ENCODE assay signal across 7 mouse cellular contexts in genomic region chr14:47533365-47534175, GRCm38 (mm10). TPM values are rescaled to one million over a fixed set of nuclear protein-coding genes. Genes with fewer than 3 reads are reported as not detected.
DNase-seq lines count a peak whose midpoint lies in the region; ATAC-seq lines count a peak whose summit lies in the region.

No protein-coding gene starts in this region.

- H3K27ac ChIP-seq in forebrain, embryonic 12.5 days = peak overlapping the region; percentile 26; the same call in 1 of the 2 replicates

- no peak overlapping the region for H3K4me2 ChIP-seq in forebrain, embryonic 12.5 days

- intact Hi-C loops in heart, postnatal 36 days (cut with DNase I) = loop anchor here (1.0 to 5.0 kb wide), 2 partner anchors 61 to 201 kb away; no protein-coding TSS in a partner anchor

- H3K27me3 ChIP-seq in forebrain, embryonic 12.5 days = no peaks in the 10 kb centered on the region

- no peak overlapping the region for H3K9ac ChIP-seq in forebrain, embryonic 12.5 days

- WGBS in forebrain, embryonic 12.5 days = 55% methylated on average over 11 of the region's 11 CpGs

- peaks cover 12% of the 10 kb centered on the region for H3K36me3 ChIP-seq in forebrain, embryonic 12.5 days (replicated peaks)

- no peaks in the 10 kb centered on the region for H3K9me3 ChIP-seq in forebrain, embryonic 12.5 days

- H3K4me3 ChIP-seq in forebrain, embryonic 12.5 days (replicated peaks) = no peak overlapping the region

- peak; percentile 72; the same call in 1 of the 2 replicates for ATAC-seq in forebrain, embryonic 12.5 days (ENCODE audit: low FRiP score)

- H3K4me1 ChIP-seq in forebrain, embryonic 12.5 days = peaks cover 5% of the 10 kb centered on the region

- peak; percentile 80 for DNase-seq in MN1 (ENCODE audit: low spot score)
- peak; percentile 82 for DNase-seq in brain, adult 2 months (ENCODE audit: low read depth, low spot score)
- DNase-seq in heart, postnatal 36 days = peak; percentile 42 to 66
- peak; percentile 67 for DNase-seq in layer of hippocampus, adult 9-11 months
- DNase-seq in lung, postnatal 4 days = peak; percentile 38 to 43
- DNase-seq in retina, postnatal 1 day = peak; percentile 80

RNA-seq across cellular contexts. Expression of gene Atg14, which starts 36.9 kb away (rescaled TPM):
- 18.8 and 20.9 TPM in 2 replicates for polyA plus RNA-seq in forebrain, embryonic 12.5 days (2016; fragmentation: Nextera tagmentation; extraction: Ambion mirVana)
- 10 to 100 TPM; 10.8 to 10.9 TPM for total RNA-seq in heart, postnatal 36 days (2021)
